Mouse (Mus musculus): Measurements from ENCODE around the gene Ikzf1.

DNA sequence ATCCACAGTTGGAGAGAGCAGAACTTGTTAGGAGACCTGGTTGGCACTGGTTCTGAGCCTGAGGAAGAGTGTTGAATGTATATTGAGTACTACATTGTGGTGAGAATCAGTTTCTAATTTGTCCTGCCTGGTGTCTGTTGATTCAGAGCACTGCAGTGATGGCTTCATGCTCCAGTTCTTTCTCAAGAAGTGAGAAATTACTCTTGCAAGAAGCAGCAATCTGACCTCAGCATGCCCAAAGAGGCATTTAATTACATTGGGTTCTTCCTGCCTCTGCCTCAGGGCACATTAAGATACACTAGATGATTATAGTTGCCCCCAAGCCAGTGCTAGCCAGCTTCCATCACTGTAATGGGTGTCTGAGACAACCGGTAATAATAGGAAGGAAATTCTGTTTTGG is 74.1 kb downstream of the Ikzf1 start:
- TF ChIP-seq POLR2A (IDR thresholded peaks at IDR 0.05; ENCODE audit: extremely low read depth, insufficient read depth, low read length) (no peak), CTCF (IDR thresholded peaks at IDR 0.05; ENCODE audit: low read depth, low read length) (no peak)

All from liver, adult 2 months (tissue).